Mouse (Mus musculus) embryonic fibroblast, embryonic 13.5 days (primary cell): Measurements from ENCODE around the gene Krt14.
"Not testable (repeated sequence)": the region's sequence is repeated elsewhere in the genome, so short reads cannot be mapped to it uniquely, and the experiment has no call there.

Source experiments
- CTCF ChIP-seq: IDR thresholded peaks from 2 replicates; pipeline ENCODE4 v1.5.1; 2011; ENCODE audit warnings: mild to moderate bottlenecking, control low read depth, low read length, moderate library complexity, borderline replicate concordance; ENCODE audit not compliant: insufficient read depth
- POLR2A ChIP-seq: IDR thresholded peaks from 2 replicates; pipeline ENCODE4 v1.6.1; 2011; ENCODE audit warnings: low read depth, mild to moderate bottlenecking, control low read depth, low read length, moderate library complexity

- not testable (repeated sequence) for TF ChIP-seq CTCF, POLR2A
Measured at GRCm38 (mm10) chr11:100246471-100246870, 39.1 kb upstream of the Krt14 start.
